Mouse (Mus musculus): Measurements from ENCODE around the gene Armc9. TPM values are rescaled to one million over a fixed set of nuclear protein-coding genes. Genes with fewer than 3 reads are reported as not detected.

The Armc9 gene
- total RNA-seq (2023): 10 to 100 TPM; 11.1 to 12.7 TPM

GRCm38 (mm10) chr1:86154133-86154823 lies at the start of gene Armc9:
Armc9 (plus strand) TSS chr1:86154780.

DNA sequence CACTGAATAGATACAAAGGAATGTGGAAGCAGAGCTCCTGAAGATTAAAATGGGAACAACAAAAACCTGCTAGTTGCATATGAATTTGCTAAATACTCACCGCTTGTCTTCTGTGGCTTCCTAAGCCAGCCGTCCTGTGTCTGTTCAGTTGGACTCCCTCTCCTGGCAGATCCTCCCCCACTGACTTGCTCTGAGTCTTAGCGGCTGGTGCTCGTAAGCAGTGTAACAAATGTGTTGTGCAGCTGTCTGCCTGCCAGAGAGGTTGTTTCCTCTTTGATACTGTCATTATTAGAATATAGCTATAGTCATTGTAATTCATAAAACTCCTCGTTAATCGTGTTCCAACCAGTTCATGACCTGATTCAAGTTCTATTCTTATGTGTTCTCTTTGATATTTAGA lies 42.8 kb upstream of the Armc9 start, which contains the start of gene Htr2b:
TSS of gene Htr2b (minus strand) at position 192 of the 400 bp plus-strand sequence.

DNA sequence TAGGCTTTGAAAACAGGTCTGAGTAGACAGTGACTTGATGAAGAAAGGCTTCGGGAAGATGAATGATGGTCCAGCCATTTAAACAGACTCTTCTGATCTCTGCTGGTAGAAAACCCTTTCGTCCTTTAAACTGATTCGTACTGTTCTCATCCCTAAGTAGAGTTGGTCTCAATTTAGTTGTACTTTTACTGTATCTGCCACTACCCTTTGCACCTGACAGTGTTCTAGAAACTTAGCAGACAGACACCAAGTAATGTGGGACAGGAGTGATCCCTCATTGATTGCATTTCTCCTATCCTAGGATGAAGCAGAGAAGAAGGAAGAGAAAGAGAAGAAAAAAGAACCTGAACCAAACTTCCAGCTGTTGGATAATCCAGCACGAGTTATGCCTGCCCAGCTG lies 21.2 kb upstream of the Armc9 start, which contains the start of gene Gm21972:
TSS of gene Gm21972 (plus strand) at position 301 of the 400 bp plus-strand sequence.

GRCm38 (mm10) chr1:86302532-86302931 lies 148.0 kb downstream of the Armc9 start, which contains the start of gene B3gnt7:
B3gnt7 (plus strand) TSS chr1:86302832.

Other genes with a start within 250 kb of the Armc9 start
- gene 4933407L21Rik, start 226.3 kb upstream of the Armc9 start, total RNA-seq (2023): under 1 TPM; 0.50 to 0.59 TPM
- gene Gpr55, start 193.8 kb upstream of the Armc9 start, total RNA-seq (2023): 1 to 10 TPM; 2.8 to 4.6 TPM
- gene Spata3, start 138.0 kb upstream of the Armc9 start, total RNA-seq (2023): not detected
- not detected for gene 2810459M11Rik, start 108.9 kb upstream of the Armc9 start, total RNA-seq (2023)
- gene Psmd1, start 90.4 kb upstream of the Armc9 start, total RNA-seq (2023): 10 to 100 TPM; 54.8 to 56.1 TPM
- gene Htr2b, start 42.8 kb upstream of the Armc9 start, total RNA-seq (2023): not detected
- not detected for gene Gm21972, start 21.1 kb upstream of the Armc9 start, total RNA-seq (2023)
- under 1 TPM in 1 of 2 experiments, not detected in 1; 0.30 TPM for gene B3gnt7, start 148.1 kb downstream of the Armc9 start, total RNA-seq (2023)
- 100 to 1,000 TPM; 482 to 558 TPM for gene Ncl, start 204.6 kb downstream of the Armc9 start, total RNA-seq (2023)